Mouse (Mus musculus) forebrain, embryonic 14.5 days (tissue): ENCODE data around the gene Aldh9a1. TPM values are rescaled to one million over a fixed set of nuclear protein-coding genes. Genes with fewer than 3 reads are reported as not detected.

Source experiments
- ATAC-seq: fragments of 200-750 bp; cut with Nextera tagmentation; 2 replicates; pipeline ENCODE4 v1.8.0; 2017; ENCODE audit warnings: mild to moderate bottlenecking, moderate library complexity
- DNase-seq: peaks from one replicate; pipeline ENCODE4 v3.0.0-alpha.2; 2015; ENCODE audit warnings: low spot score
- H3K27ac ChIP-seq: fragments of 300-500 bp; sonication (generic); 2 replicates; pipeline ENCODE4 v1.5.1; 2014; ENCODE audit warnings: low read depth, mild to moderate bottlenecking, control low read depth, low read length, moderate library complexity
- H3K27me3 ChIP-seq: fragments of 300-500 bp; sonication (generic); replicated peaks from 2 replicates; pipeline ENCODE4 v1.6.1; 2014; ENCODE audit warnings: low read length, control low read depth, mixed read lengths; ENCODE audit not compliant: control insufficient read depth, insufficient read depth
- H3K36me3 ChIP-seq: fragments of 300-500 bp; sonication (generic); 2 replicates; pipeline ENCODE4 v1.6.1; 2014; ENCODE audit warnings: low read length, control low read depth; ENCODE audit not compliant: control insufficient read depth, insufficient read depth
- H3K4me1 ChIP-seq: fragments of 300-500 bp; sonication (generic); 2 replicates; pipeline ENCODE4 v1.6.1; 2014; ENCODE audit warnings: antibody characterized with exemption, low read length, control low read depth; ENCODE audit not compliant: control insufficient read depth, insufficient read depth
- H3K4me2 ChIP-seq: fragments of 300-500 bp; sonication (generic); 2 replicates; pipeline ENCODE4 v1.6.1; 2014; ENCODE audit warnings: mild to moderate bottlenecking, control low read depth, low read length
- H3K4me3 ChIP-seq: fragments of 300-500 bp; sonication (generic); 2 replicates; pipeline ENCODE4 v1.5.1; 2014; ENCODE audit warnings: low read depth, low read length, control low read depth
- H3K9ac ChIP-seq: fragments of 300-500 bp; sonication (generic); 2 replicates; pipeline ENCODE4 v1.6.1; 2014; ENCODE audit warnings: mild to moderate bottlenecking, low read length, control low read depth, moderate library complexity
- H3K9me3 ChIP-seq: fragments of 300-500 bp; sonication (generic); replicated peaks from 2 replicates; pipeline ENCODE4 v1.6.1; 2016; ENCODE audit warnings: low read length, control low read depth, mixed read lengths; ENCODE audit not compliant: control insufficient read depth
- WGBS: fragments of 180-500 bp; shearing (Covaris S2); extraction: QIAGEN DNeasy Blood & Tissue Kit; methylation state at CpG from one replicate; pipeline ENCODE4 v1.1.7; 2014; 5-methylcytosine and 5-hydroxymethylcytosine counted together
- polyA plus RNA-seq: library from polyadenylated mRNA; unstranded; fragments of >200 nt; fragmentation: Nextera tagmentation; extraction: Ambion mirVana; gene quantifications from 2 replicates; pipeline ENCODE4 v1.2.1, GENCODE M21; 2014

The Aldh9a1 gene
- polyA plus RNA-seq, 1 experiment from 2014 or later, result 21.2 TPM

DNA sequence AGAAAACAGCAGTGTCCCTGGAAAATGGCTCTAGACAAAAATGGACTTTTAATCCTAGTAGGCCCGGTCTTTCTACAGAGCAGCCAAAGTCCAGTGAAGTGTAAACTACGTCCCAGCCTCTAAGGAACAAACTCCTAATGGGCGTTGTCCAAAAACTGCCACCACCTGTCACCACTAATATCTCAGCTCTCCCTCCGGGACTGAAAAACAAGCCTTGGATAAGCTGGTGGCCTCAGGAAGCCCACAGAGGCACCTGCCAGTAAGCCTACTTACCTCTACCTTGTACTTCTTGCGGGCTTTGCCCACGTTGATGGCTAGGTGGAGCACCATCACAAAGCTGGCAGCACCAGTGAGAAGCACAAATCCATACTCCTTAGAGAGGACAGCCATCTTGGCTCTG lies 28.2 kb downstream of the Aldh9a1 start:
- Histone ChIP-seq H3K4me3 (no peak overlapping the region), H3K27me3 (no peaks in the 10 kb centered on the region), H3K9me3 (no peaks in the 10 kb centered on the region), H3K36me3 (0 out of 2 replicates have a peak, but pooled peaks cover 4% of the 10 kb centered on the region), H3K4me1 (peaks cover 8% of the 10 kb centered on the region; the same call in 1 of the 2 replicates), H3K4me2 (no peak overlapping the region), H3K9ac (no peak overlapping the region), H3K27ac (no peak overlapping the region)
- ATAC-seq, result no peak
- no peak for DNase-seq
- 51% methylated on average over 6 of the region's 6 CpGs for WGBS

DNA sequence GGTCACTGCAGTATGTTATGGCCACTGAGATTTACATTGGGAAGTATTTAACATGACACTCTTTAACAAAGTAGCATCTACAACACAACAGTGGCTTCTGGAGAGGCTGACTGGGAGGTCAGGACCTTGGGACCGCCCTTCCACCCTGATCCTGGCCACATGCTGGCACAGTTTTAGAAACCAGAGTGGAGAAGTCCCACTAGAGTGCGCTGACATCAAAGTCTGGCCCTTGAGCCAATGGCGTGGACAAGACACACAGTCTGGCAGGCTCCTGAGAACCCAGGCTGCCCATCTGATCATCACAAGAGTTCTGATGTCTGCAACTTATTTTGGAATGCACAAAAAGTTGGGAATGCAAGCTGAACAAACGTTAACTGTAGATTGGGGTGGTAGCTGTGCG lies 30.0 kb downstream of the Aldh9a1 start:
- H3K4me3 ChIP-seq, result no peak overlapping the region
- DNase-seq, result no peak
- no peak overlapping the region for H3K27ac ChIP-seq
- 0 out of 2 replicates have a peak, but pooled peaks cover 3% of the 10 kb centered on the region for H3K36me3 ChIP-seq
- H3K4me1 ChIP-seq, result peaks cover 4% of the 10 kb centered on the region; the same call in 1 of the 2 replicates
- H3K27me3 ChIP-seq, result no peaks in the 10 kb centered on the region
- no peak overlapping the region for H3K9ac ChIP-seq
- no peaks in the 10 kb centered on the region for H3K9me3 ChIP-seq
- no peak for ATAC-seq
- 71% methylated on average over 5 of the region's 5 CpGs for WGBS
- H3K4me2 ChIP-seq, result no peak overlapping the region

DNA sequence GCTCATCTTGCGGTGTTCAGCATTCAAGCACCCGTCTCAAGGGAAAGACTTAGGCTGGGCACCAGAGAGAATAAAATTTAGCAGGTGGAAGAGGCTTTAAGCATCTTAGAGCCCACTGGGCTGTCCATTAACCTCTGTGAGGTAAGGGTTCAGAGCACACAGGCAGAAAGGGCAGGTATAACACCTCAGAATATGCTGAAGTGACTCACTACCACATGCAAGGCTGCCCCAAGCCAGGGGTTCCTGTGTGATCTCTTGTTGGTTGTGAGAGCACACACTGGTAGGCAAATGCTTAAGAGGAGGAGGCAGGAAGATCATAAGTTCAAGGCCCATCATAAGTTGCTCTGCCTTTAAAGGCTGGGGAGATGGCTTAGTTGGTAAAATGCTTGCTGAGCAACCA lies 30.4 kb downstream of the Aldh9a1 start:
- WGBS, result 75% methylated on average over 2 of the region's 2 CpGs
- 0 out of 2 replicates have a peak, but pooled peaks cover 4% of the 10 kb centered on the region for H3K4me1 ChIP-seq
- no peak overlapping the region for H3K4me2 ChIP-seq
- H3K9ac ChIP-seq, result no peak overlapping the region
- H3K27me3 ChIP-seq, result no peaks in the 10 kb centered on the region
- H3K9me3 ChIP-seq, result no peaks in the 10 kb centered on the region
- H3K4me3 ChIP-seq, result no peak overlapping the region
- H3K27ac ChIP-seq, result no peak overlapping the region
- DNase-seq (no peak), ATAC-seq (no peak)
- H3K36me3 ChIP-seq, result 0 out of 2 replicates have a peak, but pooled peaks cover 3% of the 10 kb centered on the region

DNA sequence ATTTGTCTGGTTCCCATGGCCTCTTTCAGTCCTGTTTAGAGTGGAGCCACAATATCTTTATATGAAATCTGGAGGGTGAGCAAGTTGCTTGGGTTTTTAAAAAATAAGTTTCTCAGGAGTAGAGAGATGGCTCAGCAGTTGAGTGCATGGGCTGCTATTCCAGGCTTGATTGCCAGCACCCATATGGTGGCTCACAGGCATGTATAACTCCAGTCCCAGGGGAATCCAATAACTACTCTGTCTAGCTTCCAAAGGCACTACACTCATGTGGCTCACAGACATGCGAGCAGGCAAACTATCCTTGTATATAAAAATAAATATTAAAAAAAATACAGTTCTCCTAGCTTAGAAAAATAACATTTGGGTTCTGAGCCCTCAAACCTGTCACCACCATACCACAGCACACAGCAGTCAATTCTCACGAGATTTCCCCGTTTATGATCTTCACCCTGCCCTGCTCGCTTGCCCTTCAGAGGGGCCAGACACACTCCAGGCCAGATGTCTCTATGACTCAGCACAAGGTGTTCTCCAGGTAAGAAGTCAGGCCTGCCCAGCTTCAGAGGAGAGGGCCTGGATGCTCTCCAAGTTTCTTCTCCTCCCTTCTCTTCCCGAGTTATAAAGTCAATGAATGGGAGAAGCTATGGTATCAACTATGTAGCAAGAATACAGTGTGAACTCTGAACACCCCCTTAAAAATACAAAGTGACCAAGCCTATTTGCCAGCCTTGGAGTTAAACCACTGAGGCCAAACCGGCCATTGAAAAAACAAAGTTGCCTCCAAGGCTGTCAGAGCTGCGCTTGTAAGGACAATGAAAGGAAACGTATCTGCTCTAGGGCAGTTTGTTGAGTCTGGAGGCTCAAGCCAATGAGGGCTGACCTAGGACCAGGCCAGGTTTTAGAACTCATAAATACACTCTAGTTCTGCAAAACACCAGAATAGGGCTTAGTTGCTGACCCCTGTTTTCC lies 31.5 kb downstream of the Aldh9a1 start:
- no peaks in the 10 kb centered on the region for H3K9me3 ChIP-seq
- H3K9ac ChIP-seq, result no peak overlapping the region
- DNase-seq, result peak; percentile 39
- H3K27ac ChIP-seq, result no peak overlapping the region
- H3K4me1 ChIP-seq, result 0 out of 2 replicates have a peak, but pooled peaks cover 4% of the 10 kb centered on the region
- H3K27me3 ChIP-seq, result no peaks in the 10 kb centered on the region
- no peaks in the 10 kb centered on the region for H3K36me3 ChIP-seq
- peak; percentile 48; the same call in 1 of the 2 replicates for ATAC-seq
- no peak overlapping the region for H3K4me2 ChIP-seq
- no peak overlapping the region for H3K4me3 ChIP-seq
- 87% methylated on average over 8 of the region's 8 CpGs for WGBS

DNA sequence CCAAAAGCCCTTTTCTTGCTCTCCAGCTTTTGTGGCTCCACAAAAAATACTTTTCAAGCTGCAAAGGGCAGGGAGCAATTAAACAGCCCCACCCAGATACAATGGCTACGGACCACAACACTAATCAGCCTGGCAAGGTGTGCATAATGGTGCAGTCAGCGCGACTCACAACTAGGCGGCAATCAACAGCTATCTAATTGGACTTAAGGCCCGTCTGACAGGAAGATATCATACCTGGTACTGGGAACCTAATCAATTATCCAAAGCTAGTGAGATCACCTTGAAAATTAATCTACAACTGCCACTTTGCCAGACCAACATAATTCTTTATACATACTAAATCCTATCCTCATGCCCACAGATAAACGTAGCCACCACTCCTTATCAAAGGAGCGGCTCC lies 32.5 kb downstream of the Aldh9a1 start:
- H3K9ac ChIP-seq, result no peak overlapping the region
- H3K36me3 ChIP-seq, result no peaks in the 10 kb centered on the region
- no peak overlapping the region for H3K4me3 ChIP-seq
- no peaks in the 10 kb centered on the region for H3K27me3 ChIP-seq
- DNase-seq, result no peak
- 75% methylated on average over 7 of the region's 7 CpGs for WGBS
- no peak overlapping the region for H3K27ac ChIP-seq
- 0 out of 2 replicates have a peak, but pooled peaks cover 4% of the 10 kb centered on the region for H3K4me1 ChIP-seq
- H3K9me3 ChIP-seq, result no peaks in the 10 kb centered on the region
- no peak overlapping the region for H3K4me2 ChIP-seq
- no peak for ATAC-seq

DNA sequence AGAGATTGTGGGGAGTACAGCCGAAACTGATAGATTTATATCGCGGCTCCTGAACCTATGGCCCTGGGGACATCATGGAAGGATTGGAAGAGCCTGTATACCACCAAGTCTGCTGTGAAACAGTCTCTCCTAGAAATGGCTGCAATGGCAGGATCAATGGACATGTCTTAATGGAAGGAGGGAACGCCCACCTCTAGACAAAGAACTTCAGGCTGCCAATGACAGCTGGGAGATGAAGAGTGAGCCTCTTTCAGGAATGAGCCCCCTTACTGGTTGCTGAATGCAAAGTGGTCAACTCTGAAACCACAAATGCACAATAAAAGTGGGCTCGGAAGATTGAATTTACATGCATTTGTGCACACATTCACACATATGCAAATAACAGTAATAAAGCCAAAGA lies 33.0 kb downstream of the Aldh9a1 start:
- WGBS, result 66% methylated on average over 5 of the region's 5 CpGs
- DNase-seq, result no peak

DNA sequence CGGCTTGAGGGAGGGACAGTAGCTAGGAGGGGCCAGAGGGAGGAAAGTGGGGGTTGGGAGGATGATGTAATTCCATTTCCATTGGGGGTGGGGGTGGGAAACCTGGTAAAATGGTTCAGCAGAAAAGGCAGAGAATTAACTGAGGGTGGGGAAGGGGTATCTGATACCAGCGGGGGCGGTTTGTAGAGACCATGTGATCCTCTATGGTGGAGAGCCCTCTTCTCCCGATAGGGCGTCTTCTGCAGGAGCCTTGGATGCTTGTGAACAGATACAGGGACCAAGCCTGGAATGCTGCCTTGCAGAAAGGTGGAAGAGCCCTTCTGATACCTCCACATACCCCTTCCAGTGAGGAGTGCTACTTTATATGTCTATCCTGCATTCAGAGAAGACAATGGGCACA lies 33.4 kb downstream of the Aldh9a1 start:
- Histone ChIP-seq H3K27me3 (no peaks in the 10 kb centered on the region), H3K36me3 (no peaks in the 10 kb centered on the region), H3K4me3 (no peak overlapping the region), H3K4me1 (0 out of 2 replicates have a peak, but pooled peaks cover under 1% of the 10 kb centered on the region), H3K27ac (no peak overlapping the region), H3K4me2 (no peak overlapping the region), H3K9ac (no peak overlapping the region), H3K9me3 (no peaks in the 10 kb centered on the region)
- DNase-seq, result no peak
- no peak for ATAC-seq
- WGBS, result 82% methylated on average over 5 of the region's 5 CpGs

More for the DNA sequence above, 33.0 kb downstream of the Aldh9a1 start:
- Histone ChIP-seq H3K36me3 (no peaks in the 10 kb centered on the region), H3K9ac (no peak overlapping the region), H3K27ac (no peak overlapping the region), H3K4me3 (no peak overlapping the region), H3K27me3 (no peaks in the 10 kb centered on the region), H3K9me3 (no peaks in the 10 kb centered on the region), H3K4me1 (0 out of 2 replicates have a peak, but pooled peaks cover 4% of the 10 kb centered on the region), H3K4me2 (no peak overlapping the region)
- no peak for ATAC-seq

DNA sequence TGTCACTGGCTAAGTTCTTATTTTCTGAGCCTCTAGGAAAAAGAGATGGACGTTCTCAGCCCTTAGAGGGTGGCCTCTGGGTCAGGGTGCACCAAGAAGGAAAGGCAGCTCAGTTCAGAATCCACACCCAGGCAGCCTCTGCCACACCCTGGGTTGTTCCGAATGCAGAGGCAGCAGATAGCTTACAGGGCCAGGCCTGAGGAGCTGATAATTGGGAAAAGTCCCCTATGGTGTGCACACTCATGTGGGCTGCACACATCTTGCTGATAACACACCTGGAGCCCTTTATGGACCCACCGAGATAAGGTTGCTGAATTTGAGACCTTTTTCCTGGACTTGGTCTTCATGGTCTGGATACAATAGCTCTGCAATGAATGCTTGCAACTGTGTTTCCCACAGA lies 34.4 kb downstream of the Aldh9a1 start:
- 74% methylated on average over 3 of the region's 3 CpGs for WGBS
- DNase-seq, result no peak
- Histone ChIP-seq H3K4me1 (no peaks in the 10 kb centered on the region), H3K27me3 (no peaks in the 10 kb centered on the region), H3K9me3 (no peaks in the 10 kb centered on the region), H3K36me3 (no peaks in the 10 kb centered on the region), H3K27ac (no peak overlapping the region), H3K4me2 (no peak overlapping the region), H3K9ac (no peak overlapping the region), H3K4me3 (no peak overlapping the region)
- no peak for ATAC-seq

DNA sequence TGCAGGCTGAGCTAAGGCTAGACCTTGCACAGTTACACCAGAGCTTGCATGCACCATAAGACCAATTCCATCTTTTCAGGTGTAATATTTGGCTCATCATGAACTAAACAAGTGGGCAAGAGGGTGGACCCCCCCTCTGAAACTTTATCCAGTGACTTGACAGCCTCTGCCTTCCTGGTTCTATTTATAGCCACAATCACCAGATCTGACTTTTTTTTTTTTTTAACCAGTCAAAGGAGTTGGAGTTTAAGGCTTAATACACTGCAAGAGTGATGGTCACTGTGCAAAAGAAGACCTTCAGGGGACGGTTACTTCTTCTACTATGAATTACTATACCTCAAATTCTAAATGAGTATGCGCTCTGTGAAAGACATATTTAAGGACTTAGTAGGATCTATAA lies 35.4 kb downstream of the Aldh9a1 start:
- Histone ChIP-seq H3K36me3 (no peaks in the 10 kb centered on the region), H3K4me2 (no peak overlapping the region), H3K27ac (no peak overlapping the region), H3K4me1 (no peaks in the 10 kb centered on the region), H3K27me3 (no peaks in the 10 kb centered on the region), H3K9me3 (no peaks in the 10 kb centered on the region), H3K9ac (no peak overlapping the region), H3K4me3 (no peak overlapping the region)
- 90% methylated on average over 2 of the region's 2 CpGs for WGBS
- no peak for DNase-seq
- no peak for ATAC-seq
